Mouse (Mus musculus) hindbrain, embryonic 15.5 days (tissue): ENCODE data around the gene Appl2. TPM values are rescaled to one million over a fixed set of nuclear protein-coding genes. Genes with fewer than 3 reads are reported as not detected.
A peak's percentile ranks its signal among the peaks of the same experiment; 100 is the strongest.

Experiments used
- ATAC-seq: fragments of 200-750 bp; cut with Nextera tagmentation; 2 replicates; pipeline ENCODE4 v1.8.0; 2017; ENCODE audit warnings: low read depth, moderate number of reproducible peaks, moderate TSS enrichment; ENCODE audit not compliant: low FRiP score
- H3K27ac ChIP-seq: fragments of 300-500 bp; sonication (generic); replicated peaks from 2 replicates; pipeline ENCODE4 v1.5.1; 2015; ENCODE audit warnings: mild to moderate bottlenecking, inconsistent platforms
- H3K27me3 ChIP-seq: fragments of 300-500 bp; sonication (generic); 2 replicates; pipeline ENCODE4 v1.6.1; 2015; ENCODE audit warnings: control low read depth, inconsistent platforms
- H3K36me3 ChIP-seq: fragments of 300-500 bp; sonication (generic); 2 replicates; pipeline ENCODE4 v1.6.1; 2015; ENCODE audit warnings: control low read depth, inconsistent platforms
- H3K4me1 ChIP-seq: fragments of 300-500 bp; sonication (generic); replicated peaks from 2 replicates; pipeline ENCODE4 v1.6.1; 2015; ENCODE audit warnings: control low read depth, inconsistent platforms
- H3K4me2 ChIP-seq: fragments of 300-500 bp; sonication (generic); 2 replicates; pipeline ENCODE4 v1.6.1; 2015; ENCODE audit warnings: moderate library complexity, mild to moderate bottlenecking, inconsistent platforms
- H3K4me3 ChIP-seq: fragments of 300-500 bp; sonication (generic); 2 replicates; pipeline ENCODE4 v1.5.1; 2015; ENCODE audit warnings: mild to moderate bottlenecking, inconsistent platforms
- H3K9ac ChIP-seq: fragments of 300-500 bp; sonication (generic); 2 replicates; pipeline ENCODE4 v1.6.1; 2015; ENCODE audit warnings: inconsistent platforms
- H3K9me3 ChIP-seq: fragments of 300-500 bp; sonication (generic); 2 replicates; pipeline ENCODE4 v1.6.1; 2016; ENCODE audit warnings: control low read depth, inconsistent platforms
- WGBS: fragments of 180-500 bp; shearing (Covaris S2); methylation state at CpG from one replicate; pipeline ENCODE4 v1.1.7; 2015; 5-methylcytosine and 5-hydroxymethylcytosine counted together
- polyA plus RNA-seq: library from polyadenylated mRNA; unstranded; fragments of >200 nt; fragmentation: Nextera tagmentation; extraction: Ambion mirVana; gene quantifications from 2 replicates; pipeline ENCODE4 v1.2.1, GENCODE M21; 2015

Gene Appl2
- polyA plus RNA-seq, 1 experiment from 2014 or later, result 48.9 TPM

DNA sequence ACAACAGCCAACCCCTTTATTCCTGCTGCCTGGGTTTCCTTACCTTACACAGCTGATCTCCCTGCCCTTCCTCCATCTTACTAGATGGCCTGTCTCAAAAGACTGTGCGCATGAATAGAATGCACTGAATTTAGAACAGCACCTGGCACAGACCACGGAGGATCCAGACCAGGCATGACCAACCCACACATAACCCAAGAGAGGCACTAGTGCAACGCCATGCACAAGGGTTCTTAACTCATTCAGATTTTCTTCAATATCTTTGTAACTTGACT is 2.9 kb downstream of the Appl2 start:
- WGBS, result 83% methylated on average over 3 of the region's 3 CpGs
- Histone ChIP-seq H3K4me3 (no peak overlapping the region), H3K36me3 (no peaks in the 10 kb centered on the region), H3K27ac (no peak overlapping the region), H3K4me1 (peaks cover 43% of the 10 kb centered on the region), H3K27me3 (no peaks in the 10 kb centered on the region), H3K9me3 (no peaks in the 10 kb centered on the region), H3K9ac (no peak overlapping the region), H3K4me2 (no peak overlapping the region)
- no peak for ATAC-seq

DNA sequence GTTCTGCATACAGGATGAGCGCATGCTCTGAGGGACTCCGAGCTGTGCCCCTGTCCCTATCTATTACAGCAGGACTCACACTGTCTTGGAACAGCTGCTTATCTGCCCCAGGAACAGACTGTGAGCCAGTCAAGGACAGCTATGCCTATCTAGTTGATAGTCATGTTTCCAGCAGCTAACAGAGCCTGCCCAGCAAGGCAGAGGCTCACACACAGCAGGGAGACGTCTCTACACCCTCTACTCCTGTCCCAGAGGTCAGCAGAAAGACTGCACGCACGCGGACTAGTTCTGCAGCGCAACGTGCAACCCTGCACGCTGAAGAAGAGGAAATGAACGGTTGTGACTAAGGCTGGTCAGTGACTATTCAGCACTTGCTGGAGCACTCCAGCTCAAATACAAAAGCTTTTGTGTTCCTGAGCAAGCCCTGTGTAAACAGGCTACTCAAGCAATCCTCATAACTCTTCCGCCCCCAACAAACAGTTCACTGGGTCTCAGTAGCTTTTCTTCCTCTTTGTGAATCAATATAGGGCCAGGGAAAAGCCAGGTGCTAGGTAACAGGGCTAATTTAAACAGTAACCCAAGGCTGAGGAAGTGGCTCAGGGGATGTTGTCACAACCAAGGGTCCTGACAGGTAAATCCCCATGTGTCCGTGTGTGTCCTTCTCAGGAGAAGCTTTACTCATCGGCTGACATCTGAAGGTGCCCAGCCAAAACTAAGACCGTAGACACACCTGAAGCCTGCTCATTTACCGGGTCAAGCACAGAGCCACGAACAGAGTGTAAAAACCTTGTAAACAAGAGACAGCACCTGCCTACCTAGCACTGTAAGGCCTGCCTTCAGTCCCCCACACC is 3.4 kb downstream of the Appl2 start:
- peaks cover 43% of the 10 kb centered on the region for H3K4me1 ChIP-seq
- no peaks in the 10 kb centered on the region for H3K9me3 ChIP-seq
- no peak overlapping the region for H3K9ac ChIP-seq
- no peaks in the 10 kb centered on the region for H3K27me3 ChIP-seq
- WGBS, result 48% methylated on average over 16 of the region's 16 CpGs
- H3K36me3 ChIP-seq, result no peaks in the 10 kb centered on the region
- H3K27ac ChIP-seq, result peak overlapping the region; percentile 65
- peak overlapping the region; percentile 32 for H3K4me2 ChIP-seq
- ATAC-seq, result no peak
- H3K4me3 ChIP-seq, result no peak overlapping the region

DNA sequence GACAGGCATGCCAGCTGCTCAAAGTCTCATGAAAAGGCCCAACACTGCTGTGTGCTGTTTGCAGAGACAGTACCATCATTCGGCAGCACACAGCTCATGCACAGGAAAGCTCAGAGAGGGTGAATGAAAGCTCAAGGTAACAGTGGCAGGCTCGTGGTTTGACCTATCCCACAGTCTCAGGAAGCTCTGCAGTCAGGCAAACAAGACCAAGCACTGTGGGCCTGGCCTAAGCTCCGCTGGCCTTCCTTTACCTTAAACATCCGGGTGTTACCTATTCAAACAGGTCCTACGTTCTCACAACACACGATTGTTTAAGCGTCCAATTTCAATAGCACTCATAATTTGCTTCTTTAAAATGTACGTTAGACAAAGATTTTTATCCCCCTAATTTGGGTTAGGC is 4.4 kb downstream of the Appl2 start:
- Histone ChIP-seq H3K36me3 (no peaks in the 10 kb centered on the region), H3K4me2 (no peak overlapping the region), H3K4me3 (no peak overlapping the region), H3K4me1 (peaks cover 43% of the 10 kb centered on the region), H3K27ac (no peak overlapping the region), H3K9me3 (no peaks in the 10 kb centered on the region), H3K9ac (no peak overlapping the region), H3K27me3 (no peaks in the 10 kb centered on the region)
- ATAC-seq, result no peak
- 82% methylated on average over 8 of the region's 8 CpGs for WGBS

DNA sequence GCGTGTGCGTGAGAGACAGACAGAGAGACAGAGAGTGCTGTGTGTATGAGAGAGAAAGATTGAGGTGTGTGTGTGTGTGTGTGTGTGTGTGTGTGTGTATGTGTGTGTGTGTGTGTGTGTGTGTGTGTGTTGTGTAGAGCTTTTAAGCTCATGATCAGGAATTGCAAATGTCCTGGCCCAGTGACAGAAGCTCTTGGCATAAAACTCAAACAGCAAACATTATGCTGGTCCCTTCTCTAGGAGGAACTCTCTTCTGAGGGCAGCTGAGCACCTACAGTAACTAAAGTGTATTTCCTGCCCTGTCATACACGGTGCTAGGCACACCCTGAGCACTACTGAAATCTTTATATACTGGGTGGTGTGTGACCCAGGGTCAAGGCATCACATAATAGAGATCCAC is 6.9 kb downstream of the Appl2 start:
- ATAC-seq, result no peak
- no peak overlapping the region for H3K4me3 ChIP-seq
- H3K4me2 ChIP-seq, result no peak overlapping the region
- no peaks in the 10 kb centered on the region for H3K27me3 ChIP-seq
- no peaks in the 10 kb centered on the region for H3K9me3 ChIP-seq
- no peak overlapping the region for H3K9ac ChIP-seq
- H3K4me1 ChIP-seq, result peaks cover 33% of the 10 kb centered on the region
- WGBS, result 87% methylated on average over 3 of the region's 3 CpGs
- H3K27ac ChIP-seq, result no peak overlapping the region
- no peaks in the 10 kb centered on the region for H3K36me3 ChIP-seq

DNA sequence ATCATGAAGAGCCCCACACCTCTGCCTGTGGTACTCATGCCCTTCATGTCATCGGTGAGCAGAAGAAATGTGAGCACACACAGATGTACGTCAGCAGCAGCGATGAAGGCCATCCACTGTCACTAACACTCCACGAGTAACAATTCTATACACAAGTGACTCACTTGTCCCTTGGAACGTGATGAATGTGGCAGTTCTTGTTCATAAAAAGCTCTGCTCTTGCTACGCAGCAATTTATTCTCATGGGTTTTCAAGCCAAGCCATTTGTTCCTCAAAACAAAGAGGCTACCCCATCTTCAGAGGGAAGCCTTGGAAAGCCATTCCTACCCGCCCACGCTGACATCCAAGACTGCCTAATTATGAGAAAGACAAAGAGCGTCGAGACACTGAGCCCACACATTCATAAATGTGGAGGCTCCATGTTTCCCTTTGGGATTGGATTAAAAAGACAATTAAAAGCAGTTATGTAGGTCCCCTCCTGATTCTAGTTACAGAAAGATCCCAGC is 8.6 kb downstream of the Appl2 start:
- Histone ChIP-seq H3K4me3 (no peak overlapping the region), H3K4me1 (peaks cover 25% of the 10 kb centered on the region), H3K36me3 (no peaks in the 10 kb centered on the region; the same call in 1 of the 2 replicates), H3K4me2 (no peak overlapping the region), H3K9me3 (no peaks in the 10 kb centered on the region), H3K9ac (no peak overlapping the region), H3K27ac (no peak overlapping the region), H3K27me3 (no peaks in the 10 kb centered on the region)
- WGBS, result 52% methylated on average over 10 of the region's 10 CpGs
- no peak for ATAC-seq

DNA sequence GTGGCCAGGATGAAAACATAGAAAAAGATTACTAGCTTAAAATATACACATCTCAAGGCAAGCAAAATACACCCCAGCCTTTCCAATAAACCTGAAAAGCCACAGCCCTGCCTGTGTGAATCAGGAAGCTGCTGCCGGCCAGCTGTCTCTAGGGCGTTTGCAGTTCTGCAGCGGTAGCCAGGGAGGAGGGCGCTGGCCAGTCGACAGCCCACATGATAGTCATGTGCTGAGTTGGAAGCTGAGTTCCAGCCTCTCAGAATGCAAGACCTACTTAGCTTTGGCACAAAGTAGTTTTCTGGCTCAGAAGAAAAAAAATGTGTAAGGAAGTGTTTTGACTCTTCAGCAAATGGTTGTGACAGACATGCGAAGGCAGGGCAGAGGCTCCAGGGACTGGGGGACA is 11.2 kb downstream of the Appl2 start:
- Histone ChIP-seq H3K4me2 (no peak overlapping the region), H3K27me3 (no peaks in the 10 kb centered on the region), H3K9me3 (no peaks in the 10 kb centered on the region), H3K27ac (no peak overlapping the region), H3K4me3 (no peak overlapping the region), H3K9ac (no peak overlapping the region), H3K4me1 (peaks cover 18% of the 10 kb centered on the region), H3K36me3 (no peaks in the 10 kb centered on the region; the same call in 1 of the 2 replicates)
- no peak for ATAC-seq
- WGBS, result 36% methylated on average over 6 of the region's 6 CpGs

DNA sequence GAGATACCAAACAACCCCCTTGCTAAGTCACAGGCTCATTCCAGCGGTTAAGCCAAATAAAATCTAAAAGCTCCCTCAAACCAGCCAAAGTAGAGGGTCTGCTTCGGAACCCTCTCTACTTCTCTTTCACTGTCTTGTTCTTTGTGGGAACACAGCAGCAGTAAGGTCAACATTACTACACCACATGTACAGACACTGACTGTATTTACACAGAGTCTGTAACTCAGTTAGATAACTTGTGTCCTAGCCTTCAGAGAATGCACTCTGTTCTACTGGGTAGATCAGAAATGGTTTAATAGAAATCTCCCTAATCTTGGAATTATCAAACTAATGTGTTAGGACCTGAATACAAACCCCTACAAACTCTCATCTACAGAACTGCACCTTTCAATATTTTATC is 12.3 kb downstream of the Appl2 start:
- WGBS, result 85% methylated on average over 2 of the region's 2 CpGs
- H3K4me2 ChIP-seq, result no peak overlapping the region

DNA sequence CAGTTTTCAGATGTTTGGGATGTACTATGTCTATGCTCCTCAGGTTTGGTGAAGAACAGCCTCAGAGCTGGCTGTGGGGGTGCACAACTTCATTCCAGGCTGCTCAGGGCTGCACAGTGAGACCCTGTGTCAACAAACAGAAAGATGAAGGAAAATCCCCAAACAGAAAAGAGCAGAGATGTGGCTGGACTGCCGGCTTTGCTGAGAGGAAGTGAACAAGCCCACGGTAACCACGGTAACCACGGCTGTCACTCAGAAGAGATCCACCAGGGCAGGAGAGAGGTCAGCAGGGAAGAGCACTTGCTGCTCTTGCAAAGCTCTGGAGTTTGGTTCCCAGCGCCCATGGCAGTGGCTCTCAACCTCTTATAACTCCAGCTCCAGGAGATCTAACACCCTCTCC is 14.1 kb downstream of the Appl2 start:
- no peak overlapping the region for H3K9ac ChIP-seq
- H3K4me1 ChIP-seq, result peaks cover 22% of the 10 kb centered on the region
- WGBS, result 29% methylated on average over 5 of the region's 5 CpGs

More for the DNA sequence above, 12.3 kb downstream of the Appl2 start:
- no peak overlapping the region for H3K4me3 ChIP-seq
- no peaks in the 10 kb centered on the region for H3K27me3 ChIP-seq
- H3K27ac ChIP-seq, result no peak overlapping the region
- no peak overlapping the region for H3K9ac ChIP-seq
- no peak for ATAC-seq
- H3K9me3 ChIP-seq, result no peaks in the 10 kb centered on the region
- no peaks in the 10 kb centered on the region; the same call in 1 of the 2 replicates for H3K36me3 ChIP-seq
- peaks cover 14% of the 10 kb centered on the region for H3K4me1 ChIP-seq

DNA sequence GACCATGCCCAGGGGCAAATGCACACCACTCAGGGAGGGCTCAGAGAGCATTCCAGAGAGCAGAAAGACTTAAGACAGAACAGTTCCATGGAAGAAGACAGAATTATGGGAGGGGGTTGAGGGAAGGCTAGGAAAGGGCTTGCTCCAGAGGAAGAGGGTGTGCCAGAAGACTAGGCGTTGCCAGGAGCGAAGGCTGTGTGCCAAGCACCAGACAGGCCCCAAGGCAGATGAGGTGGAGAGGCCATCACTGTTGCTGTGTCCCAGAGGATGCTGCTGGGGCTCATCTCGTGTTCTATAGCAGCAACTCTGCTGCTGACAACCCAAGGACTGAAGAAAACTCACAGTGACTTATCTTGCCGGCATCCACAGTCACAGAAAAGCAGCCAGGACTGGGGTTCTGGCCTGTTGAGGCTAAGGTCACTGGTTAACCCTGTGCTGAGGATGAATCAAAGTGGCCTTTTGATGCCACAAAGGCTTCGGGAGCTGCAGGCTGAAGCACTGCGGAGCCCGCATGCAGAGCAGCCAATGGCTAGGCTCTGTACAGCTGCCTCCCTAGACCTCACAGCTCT is 15.6 kb downstream of the Appl2 start:
- Histone ChIP-seq H3K4me1 (peaks cover 22% of the 10 kb centered on the region), H3K4me2 (no peak overlapping the region), H3K9ac (no peak overlapping the region), H3K27ac (no peak overlapping the region), H3K9me3 (no peaks in the 10 kb centered on the region), H3K36me3 (no peaks in the 10 kb centered on the region; the same call in 1 of the 2 replicates), H3K4me3 (no peak overlapping the region), H3K27me3 (no peaks in the 10 kb centered on the region)
- no peak for ATAC-seq
- 54% methylated on average over 7 of the region's 7 CpGs for WGBS

More for the DNA sequence above, 14.1 kb downstream of the Appl2 start:
- no peak for ATAC-seq
- Histone ChIP-seq H3K4me2 (no peak overlapping the region), H3K27ac (0 out of 2 replicates have a peak overlapping the region, but pooled peaks have one; percentile 10), H3K36me3 (no peaks in the 10 kb centered on the region; the same call in 1 of the 2 replicates), H3K27me3 (no peaks in the 10 kb centered on the region), H3K4me3 (no peak overlapping the region), H3K9me3 (no peaks in the 10 kb centered on the region)

DNA sequence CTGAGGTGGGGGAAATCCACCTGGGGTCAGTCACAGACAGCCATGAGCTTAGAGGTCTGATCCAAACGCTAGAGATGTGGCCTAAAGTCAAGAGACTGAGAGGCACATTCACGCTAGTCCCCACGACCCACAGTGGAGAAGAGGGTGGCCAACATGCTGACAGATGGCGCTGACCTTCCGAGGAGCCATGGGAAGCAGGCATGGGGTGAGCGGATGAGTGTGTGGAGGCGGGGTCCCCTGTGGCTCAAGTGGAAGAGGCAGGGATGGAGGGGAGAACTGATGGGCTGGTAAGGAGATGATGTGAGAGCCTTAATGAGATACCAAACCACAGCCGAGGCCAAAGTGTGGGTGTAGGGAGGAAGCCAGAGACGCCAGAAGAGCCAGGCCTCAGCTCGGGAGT is 16.8 kb downstream of the Appl2 start:
- H3K36me3 ChIP-seq, result peaks cover 3% of the 10 kb centered on the region; the same call in 1 of the 2 replicates
- no peak overlapping the region for H3K4me2 ChIP-seq
- no peak for ATAC-seq
- WGBS, result 86% methylated on average over 10 of the region's 10 CpGs
- no peaks in the 10 kb centered on the region for H3K27me3 ChIP-seq
- no peak overlapping the region for H3K4me3 ChIP-seq
- no peaks in the 10 kb centered on the region for H3K9me3 ChIP-seq
- no peak overlapping the region for H3K27ac ChIP-seq
- H3K4me1 ChIP-seq, result peaks cover 17% of the 10 kb centered on the region
- H3K9ac ChIP-seq, result no peak overlapping the region

DNA sequence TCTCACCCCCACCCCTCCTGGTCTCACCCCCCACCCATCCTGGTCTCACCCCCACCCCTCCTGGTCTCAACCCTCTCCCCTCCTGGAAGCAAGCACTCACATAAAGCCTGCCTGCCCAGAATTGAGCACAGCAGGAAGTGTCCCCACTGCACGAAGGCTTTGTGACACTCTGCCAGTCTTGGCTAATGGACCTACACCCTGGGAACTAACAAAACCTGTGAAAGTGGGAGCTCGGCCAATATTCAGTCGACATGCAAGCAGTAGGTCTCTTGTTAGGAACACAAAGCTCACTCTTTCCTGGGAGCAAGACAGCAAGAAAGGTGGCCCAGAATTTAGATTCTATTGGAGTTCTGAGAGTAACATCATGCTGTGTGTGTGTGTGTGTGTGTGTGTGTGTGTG is 17.6 kb downstream of the Appl2 start:
- peak overlapping the region; percentile 58 for H3K27ac ChIP-seq
- H3K4me3 ChIP-seq, result no peak overlapping the region
- H3K27me3 ChIP-seq, result no peaks in the 10 kb centered on the region
- no peak overlapping the region for H3K4me2 ChIP-seq
- WGBS, result 44% methylated on average over 3 of the region's 3 CpGs
- peaks cover 17% of the 10 kb centered on the region for H3K4me1 ChIP-seq
- no peak overlapping the region for H3K9ac ChIP-seq
- H3K36me3 ChIP-seq, result 0 out of 2 replicates have a peak, but pooled peaks cover 3% of the 10 kb centered on the region
- ATAC-seq, result peak; percentile 67
- H3K9me3 ChIP-seq, result no peaks in the 10 kb centered on the region

DNA sequence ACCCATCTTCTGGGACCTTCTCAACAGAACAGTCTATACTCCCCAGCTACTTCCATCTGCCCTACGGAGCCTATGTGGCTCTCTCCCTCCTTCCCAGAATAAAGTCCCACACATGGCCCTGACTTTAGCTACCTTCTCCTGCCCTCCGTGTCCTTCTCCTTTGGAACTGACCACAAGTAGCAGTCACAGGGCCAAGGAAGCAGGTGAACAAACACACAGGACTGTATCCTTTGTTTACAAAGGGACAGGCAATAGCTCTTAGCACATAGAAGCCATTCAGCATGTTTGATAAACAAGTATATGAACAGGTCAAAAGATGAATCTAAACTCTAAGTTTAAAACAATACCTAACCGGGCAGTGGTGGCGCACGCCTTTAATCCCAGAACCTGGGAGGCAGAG is 18.7 kb downstream of the Appl2 start:
- WGBS, result 96% methylated on average over 5 of the region's 5 CpGs
- Histone ChIP-seq H3K9me3 (no peaks in the 10 kb centered on the region), H3K4me1 (peaks cover 17% of the 10 kb centered on the region), H3K27ac (no peak overlapping the region), H3K27me3 (no peaks in the 10 kb centered on the region), H3K9ac (no peak overlapping the region), H3K4me2 (no peak overlapping the region), H3K4me3 (no peak overlapping the region), H3K36me3 (0 out of 2 replicates have a peak, but pooled peaks cover 3% of the 10 kb centered on the region)
- no peak for ATAC-seq
